Mouse (Mus musculus) gastrocnemius, postnatal 14 days (tissue): ENCODE data around the gene Spsb1. TPM values are rescaled to one million over a fixed set of nuclear protein-coding genes. Genes with fewer than 3 reads are reported as not detected.
A peak's percentile ranks its signal among the peaks of the same experiment; 100 is the strongest.

Source experiments
- DNase-seq: peaks from one replicate; pipeline ENCODE4 v3.0.0; 2021; ENCODE audit warnings: mixed read lengths
- intact Hi-C: fragments of 180-260 bp; cut with DNase I; formaldehyde crosslinking; loops from one replicate; pipeline ENCODE4 v1.15.1; 2025; ENCODE audit warnings: low total_unique reads
- total RNA-seq, 2 experiments: library from RNA; stranded (reverse); gene quantifications; 2 replicates each; pipeline ENCODE4 v1.2.3; 2021

Spsb1 gene
- total RNA-seq, 2 experiments from 2014 or later = 12.9 to 20.1 TPM

GRCm38 (mm10) chr4:149932108-149932815, 22.6 kb downstream of the Spsb1 start:
- no peak for DNase-seq
- intact Hi-C loops = no loop called here

GRCm38 (mm10) chr4:149930755-149931154, 24.1 kb downstream of the Spsb1 start:
- intact Hi-C loops = no loop called here
- DNase-seq = no peak

- DNase-seq = no peak
- intact Hi-C loops = no loop called here
Observed at GRCm38 (mm10) chr4:149923014-149923413, 31.8 kb downstream of the Spsb1 start.

GRCm38 (mm10) chr4:149922121-149922718, 32.6 kb downstream of the Spsb1 start:
- DNase-seq = peak; percentile 74
- intact Hi-C loops = no loop called here

GRCm38 (mm10) chr4:149920886-149921285, 34.0 kb downstream of the Spsb1 start:
- intact Hi-C loops = no loop called here
- peak; percentile 60 for DNase-seq

DNA sequence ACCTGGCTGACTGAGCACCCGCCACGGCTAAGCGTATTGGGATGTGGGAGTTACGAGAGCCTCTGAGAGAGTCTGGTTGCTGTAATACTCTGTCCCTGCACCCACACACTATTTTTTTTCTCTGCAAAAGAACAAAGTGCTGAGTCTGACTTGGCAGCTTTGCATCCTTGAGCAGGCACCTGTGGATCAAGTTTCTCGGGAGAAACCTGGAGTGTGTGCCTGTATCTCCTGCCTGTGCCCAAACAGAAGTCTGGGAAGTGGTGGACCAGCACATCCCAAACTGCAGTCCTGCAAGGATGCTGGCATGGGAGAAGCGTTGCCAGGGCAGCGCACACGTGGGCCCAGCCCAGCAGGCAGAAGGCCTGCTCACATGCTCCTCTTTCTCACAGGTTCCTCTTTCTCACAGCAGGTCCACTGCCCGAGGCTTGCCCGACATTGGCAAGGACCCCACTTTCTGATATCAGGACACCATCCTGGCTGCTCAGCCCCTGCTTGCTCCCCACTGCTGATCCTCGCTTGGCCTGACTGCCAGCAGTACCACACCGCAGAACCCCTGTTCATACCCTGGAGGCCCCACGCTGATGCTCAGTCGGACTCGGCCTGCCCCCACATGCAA, 36.3 kb downstream of the Spsb1 start:
- intact Hi-C loops = no loop called here
- no peak for DNase-seq

DNA sequence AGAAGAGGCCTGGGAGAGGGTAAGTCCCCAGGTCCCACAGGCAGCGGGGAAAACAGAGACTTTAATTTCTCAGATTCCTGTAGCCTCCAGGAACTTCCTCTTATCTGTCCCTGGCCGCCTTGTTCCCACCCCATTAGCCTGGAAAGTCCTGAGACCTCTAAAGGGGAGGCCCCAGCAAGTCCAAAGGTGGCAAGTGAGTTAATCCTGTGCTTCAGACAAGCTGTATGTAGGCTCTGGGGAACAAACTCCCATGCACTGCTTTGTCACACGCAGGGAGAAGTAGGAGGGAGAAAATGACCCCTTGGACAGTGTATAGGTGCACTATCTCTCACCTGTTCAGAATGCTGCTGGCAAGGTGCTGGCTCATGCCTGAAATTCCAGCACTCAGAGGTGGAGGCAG, 38.0 kb downstream of the Spsb1 start:
- intact Hi-C loops = no loop called here
- no peak for DNase-seq

DNA sequence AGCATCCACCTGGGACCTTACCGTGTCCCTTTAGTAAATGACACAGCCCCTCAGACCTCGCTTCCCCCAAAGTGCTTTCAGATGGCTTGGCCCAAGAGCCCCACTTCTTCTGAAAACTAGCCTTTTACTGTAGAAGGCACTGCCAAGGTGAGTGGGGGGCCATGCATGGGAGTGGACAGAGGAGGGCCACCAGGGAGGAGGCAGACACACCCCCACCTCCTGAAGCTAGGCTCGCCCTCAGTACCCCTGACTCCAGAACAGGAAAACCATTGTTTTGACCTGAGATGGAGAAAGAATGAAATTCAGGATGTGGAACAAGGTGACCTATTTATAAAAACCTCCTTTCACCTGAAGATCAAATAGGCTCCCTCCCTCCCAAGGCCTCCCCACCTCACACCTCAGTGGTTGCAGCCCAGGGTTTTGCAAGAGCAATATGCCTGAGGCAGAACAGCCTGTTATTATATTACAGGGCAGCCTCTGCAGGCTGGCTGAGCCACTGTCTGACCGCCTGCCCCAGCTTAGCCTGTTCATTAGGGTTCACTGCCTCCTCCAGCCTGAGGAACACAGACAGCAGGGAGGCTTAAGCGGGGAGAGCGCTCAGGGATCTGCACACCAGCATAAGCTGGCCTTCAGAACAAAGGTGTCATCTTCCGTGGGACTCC, 41.0 kb downstream of the Spsb1 start:
- intact Hi-C loops = no loop called here
- no peak for DNase-seq

DNA sequence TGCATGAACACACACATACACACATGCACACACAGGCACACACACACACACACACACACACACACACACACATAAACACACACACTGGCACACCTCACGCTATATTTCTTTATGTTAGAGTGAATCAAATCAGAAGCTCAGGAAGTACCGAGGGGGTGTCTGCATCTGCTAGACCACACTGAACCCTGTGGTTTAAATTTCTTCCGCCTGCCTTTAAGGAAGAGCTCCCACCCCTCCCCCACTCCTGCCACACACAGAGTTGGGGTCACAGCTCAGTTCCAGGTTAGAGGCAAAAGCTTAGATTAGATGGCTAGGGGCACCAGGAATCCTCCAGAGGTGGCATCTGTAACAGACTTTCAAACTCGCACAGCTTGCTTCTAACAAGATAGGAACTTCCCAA, 42.4 kb downstream of the Spsb1 start:
- intact Hi-C loops = no loop called here
- no peak for DNase-seq

GRCm38 (mm10) chr4:149910558-149910957, 44.3 kb downstream of the Spsb1 start:
- no peak for DNase-seq
- intact Hi-C loops = no loop called here

DNA sequence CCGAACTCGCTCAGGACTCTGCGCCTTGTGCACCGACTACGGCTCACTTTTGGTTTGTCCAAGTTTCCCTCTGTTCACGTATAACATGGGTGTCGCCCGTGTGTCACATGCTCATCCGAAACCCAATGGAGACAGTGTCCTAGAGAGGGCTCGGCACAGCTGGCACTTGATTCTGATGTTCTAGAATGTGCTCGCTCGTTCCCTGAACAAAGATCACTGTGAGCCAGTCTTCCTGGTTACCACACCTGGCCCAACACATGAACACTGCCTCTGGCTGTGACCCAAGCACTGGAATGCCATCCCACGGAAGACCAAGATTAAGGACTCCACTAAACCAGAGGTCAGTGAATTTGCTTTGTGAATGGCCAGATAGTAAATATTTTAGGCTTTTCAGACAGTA, 45.3 kb downstream of the Spsb1 start:
- intact Hi-C loops = no loop called here

GRCm38 (mm10) chr4:149908923-149909322, 45.9 kb downstream of the Spsb1 start:
- DNase-seq = no peak
- intact Hi-C loops = no loop called here

More for the DNA sequence above, 45.3 kb downstream of the Spsb1 start:
- no peak for DNase-seq

DNA sequence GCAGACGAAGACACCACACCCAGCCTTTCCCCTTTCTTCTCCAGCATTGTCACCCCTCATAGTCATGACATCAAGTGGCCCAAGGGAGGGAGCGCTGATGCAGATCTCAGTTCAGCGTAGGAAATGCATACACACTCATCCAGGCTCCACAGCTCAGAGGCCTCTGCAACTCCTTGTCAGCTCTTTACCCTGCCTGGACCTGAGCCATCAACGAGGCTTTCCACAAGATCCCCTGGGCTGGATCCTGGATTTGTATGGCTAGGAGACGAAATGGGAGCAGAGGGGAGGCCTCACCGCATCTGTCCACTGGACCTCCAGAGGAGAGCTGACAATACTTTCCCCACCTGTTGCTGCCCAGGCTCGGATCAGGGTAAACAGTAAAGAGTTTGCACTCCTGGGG, 47.2 kb downstream of the Spsb1 start:
- intact Hi-C loops = no loop called here
- no peak for DNase-seq

- intact Hi-C loops = no loop called here
- DNase-seq = no peak
Observed at GRCm38 (mm10) chr4:149906921-149907320, 47.9 kb downstream of the Spsb1 start.

GRCm38 (mm10) chr4:149905302-149905974, 49.4 kb downstream of the Spsb1 start:
- intact Hi-C loops = no loop called here
- DNase-seq = no peak

DNA sequence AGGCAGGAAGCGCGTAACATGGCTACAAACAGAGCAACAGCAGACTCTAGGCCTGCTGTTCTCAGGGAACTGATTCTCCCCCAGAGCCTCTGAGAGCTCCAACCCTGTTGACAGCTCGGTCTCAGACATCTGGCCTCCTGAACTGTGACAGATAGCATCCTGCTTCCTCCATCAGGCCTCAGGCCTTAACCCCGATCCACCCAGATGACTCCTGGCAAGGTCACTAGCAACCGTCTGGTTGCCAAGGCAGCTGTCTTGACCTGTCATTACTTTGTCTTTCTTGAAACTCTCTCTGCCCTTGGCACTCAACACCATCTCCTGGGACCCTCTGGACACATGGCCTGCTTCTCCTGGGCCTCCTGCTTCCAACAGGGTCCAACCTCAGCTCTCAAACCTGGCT, 51.8 kb downstream of the Spsb1 start:
- intact Hi-C loops = no loop called here
- DNase-seq = peak; percentile 77

DNA sequence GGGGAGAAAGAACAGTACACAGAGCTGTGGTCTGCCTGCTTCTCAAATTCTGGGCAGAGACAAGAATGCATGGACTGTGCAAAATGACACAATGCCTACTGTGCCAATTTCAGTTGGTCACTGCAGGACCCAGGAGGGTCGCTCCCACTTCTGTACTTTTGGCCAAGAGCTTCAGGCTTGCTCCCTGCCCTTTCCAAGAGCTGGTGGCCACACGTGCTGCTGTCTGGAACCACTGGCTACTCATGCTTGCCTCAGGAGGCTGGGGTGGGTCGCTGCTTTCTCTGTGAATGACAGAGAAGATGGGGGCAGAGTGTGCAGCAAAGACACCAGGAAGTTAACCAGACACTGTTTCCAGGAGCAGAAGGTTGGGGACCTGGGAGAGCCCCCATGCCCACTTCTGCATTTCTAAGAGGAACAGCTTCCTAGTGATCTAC, 53.5 kb downstream of the Spsb1 start:
- intact Hi-C loops = no loop called here
- DNase-seq = no peak

- intact Hi-C loops = no loop called here
Observed at GRCm38 (mm10) chr4:149897661-149898260, 57.1 kb downstream of the Spsb1 start.

DNA sequence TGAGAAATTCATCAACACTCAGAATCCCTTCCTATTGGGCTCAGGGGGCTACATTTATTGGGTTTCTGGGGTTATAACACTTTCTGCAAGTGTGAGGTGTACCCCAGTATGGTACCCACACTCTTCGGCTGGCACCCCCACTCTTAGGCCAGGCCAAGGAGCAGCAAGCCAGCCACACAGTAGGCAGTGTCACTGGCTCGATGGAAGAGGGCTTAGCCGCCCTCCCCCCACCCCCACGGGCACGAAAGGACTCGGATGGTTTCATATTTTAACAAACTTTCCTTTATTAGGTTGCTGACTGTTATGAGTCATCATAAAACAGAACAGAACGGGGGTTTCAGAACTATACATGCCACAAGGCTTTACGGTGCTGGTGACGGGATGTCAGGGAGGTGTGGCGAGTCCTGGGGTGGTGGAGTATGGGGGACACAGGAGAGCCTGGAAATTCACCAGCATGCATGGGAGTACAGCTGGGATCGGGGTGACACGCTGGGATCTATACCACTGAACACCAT, 58.8 kb downstream of the Spsb1 start:
- DNase-seq = no peak
- intact Hi-C loops = no loop called here

More at GRCm38 (mm10) chr4:149897661-149898260, 57.1 kb downstream of the Spsb1 start:
- no peak for DNase-seq
